ENCODE assay signal across 1 mouse cellular context in genomic region chr10:121625006-121625405, GRCm38 (mm10).
A peak's percentile ranks its signal among the peaks of the same experiment; 100 is the strongest.
TF ChIP-seq lines count a peak whose summit lies in the region.

No protein-coding gene starts in this region.

TF ChIP-seq in MEL, 35 proteins besides CTCF, POLR2A, EP300 and RAD21 (continued from another document):
- TF ChIP-seq UBTF (IDR thresholded peaks at IDR 0.05; ENCODE audit: borderline replicate concordance, insufficient read depth, low read depth, low read length) (no peak), NELFE (IDR thresholded peaks at IDR 0.05; ENCODE audit: low read depth, low read length) (no peak), ZKSCAN1 (IDR thresholded peaks at IDR 0.05; ENCODE audit: low read depth, low read length) (no peak), MEF2A (IDR thresholded peaks at IDR 0.05; ENCODE audit: extremely low read depth, insufficient replicate concordance, low read depth, low read length, poor library complexity, severe bottlenecking) (no peak), MXI1 (IDR thresholded peaks at IDR 0.05; ENCODE audit: low read depth, low read length) (peak; percentile 89; the same call in 1 of the 2 replicates), SMC3 (IDR thresholded peaks at IDR 0.05; ENCODE audit: low read depth, low read length) (no peak), USF2 (IDR thresholded peaks at IDR 0.05; ENCODE audit: borderline replicate concordance in 1 of 2, insufficient read depth in 1 of 2, low read depth in 1 of 2, low read length in 2 of 2) (no peak), MAFK (IDR thresholded peaks at IDR 0.05; ENCODE audit: borderline replicate concordance, low read depth, low read length) (no peak), CHD1 (IDR thresholded peaks at IDR 0.05; ENCODE audit: low read depth, low read length) (no peak), KAT2A (conservative IDR thresholded peaks at IDR 0.05; ENCODE audit: low read depth, low read length) (no peak), ELF1 (IDR thresholded peaks at IDR 0.05; ENCODE audit: low read depth, low read length) (no peak), MYC (IDR thresholded peaks at IDR 0.05; ENCODE audit: low read depth, low read length) (peak; percentile 89), CHD2 (IDR thresholded peaks at IDR 0.05; ENCODE audit: low read length) (no peak), GABPA (IDR thresholded peaks at IDR 0.05; ENCODE audit: low read depth, low read length) (no peak), JUND (IDR thresholded peaks at IDR 0.05; ENCODE audit: low read depth, low read length) (no peak), POLR2AphosphoS5 (IDR thresholded peaks at IDR 0.05; ENCODE audit: borderline replicate concordance, low read depth, low read length) (no peak), MAZ (IDR thresholded peaks at IDR 0.05; ENCODE audit: low read depth, low read length) (no peak), TAL1 (IDR thresholded peaks at IDR 0.05; ENCODE audit: low read length) (no peak), HCFC1 (IDR thresholded peaks at IDR 0.05; ENCODE audit: low read depth, low read length) (no peak), USF1 (IDR thresholded peaks at IDR 0.05; ENCODE audit: low read depth, low read length) (no peak), ZMIZ1 (IDR thresholded peaks at IDR 0.05; ENCODE audit: low read depth, low read length) (no peak), SIN3A (IDR thresholded peaks at IDR 0.05; ENCODE audit: low read length) (peak; percentile 76), BHLHE40 (IDR thresholded peaks at IDR 0.05; ENCODE audit: borderline replicate concordance, low read depth, low read length) (no peak), TBP (IDR thresholded peaks at IDR 0.05; ENCODE audit: low read depth, low read length) (no peak), MYB (IDR thresholded peaks at IDR 0.05; ENCODE audit: low read depth, low read length) (no peak)
